ENCODE assay signal across 8 mouse cellular contexts in genomic region chr2:103718594-103719291, GRCm38 (mm10). TPM values are rescaled to one million over a fixed set of nuclear protein-coding genes. Genes with fewer than 3 reads are reported as not detected.
A peak's percentile ranks its signal among the peaks of the same experiment; 100 is the strongest.
DNase-seq lines count a peak whose midpoint lies in the region; ATAC-seq lines count a peak whose summit lies in the region.

No protein-coding gene starts in this region.

- H3K4me2 ChIP-seq in hindbrain, embryonic 16.5 days (ENCODE audit: low read length): no peak overlapping the region

- no peaks in the 10 kb centered on the region for H3K27me3 ChIP-seq in hindbrain, embryonic 16.5 days (replicated peaks; ENCODE audit: control insufficient read depth, insufficient read depth, low read length)

- peak; percentile 85 for ATAC-seq in hindbrain, embryonic 16.5 days

- no peak overlapping the region for H3K9ac ChIP-seq in hindbrain, embryonic 16.5 days (ENCODE audit: low read depth, low read length)

- H3K4me1 ChIP-seq in hindbrain, embryonic 16.5 days (ENCODE audit: control insufficient read depth, insufficient read depth, low read depth, low read length): no peaks in the 10 kb centered on the region

- H3K4me3 ChIP-seq in hindbrain, embryonic 16.5 days (ENCODE audit: low read length): no peak overlapping the region

- H3K27ac ChIP-seq in hindbrain, embryonic 16.5 days (ENCODE audit: low read depth, low read length): no peak overlapping the region

- H3K36me3 ChIP-seq in hindbrain, embryonic 16.5 days (ENCODE audit: control insufficient read depth, insufficient read depth, low read length): peaks cover 10% of the 10 kb centered on the region

- 60% methylated on average over 8 of the region's 8 CpGs for WGBS in hindbrain, embryonic 16.5 days

- no peaks in the 10 kb centered on the region for H3K9me3 ChIP-seq in hindbrain, embryonic 16.5 days (ENCODE audit: control insufficient read depth, low read length)

- DNase-seq in T-cell, adult 2 months (ENCODE audit: low spot score): peak; percentile 73
- DNase-seq in cerebellum, postnatal 10 days: peak; percentile 88 to 91
- peak; percentile 51 to 64 for DNase-seq in frontal cortex, postnatal 25 days (ENCODE audit: low spot score in 2 of 2)
- DNase-seq in layer of hippocampus, postnatal 36 days: peak; percentile 61 to 62
- DNase-seq in lung, postnatal 4 days: peak; percentile 83 to 84
- peak; percentile 78 for DNase-seq in right cerebral cortex, adult 18-20 months
- peak; percentile 56 for DNase-seq in urinary bladder, postnatal 25 days (ENCODE audit: low spot score)

RNA-seq across cellular contexts. Expression of gene Nat10, which starts 42.3 kb away (rescaled TPM):
- 19.3 and 19.8 TPM in 2 replicates for polyA plus RNA-seq in hindbrain, embryonic 16.5 days (2015; fragmentation: Nextera tagmentation; extraction: Ambion mirVana)
- 10 to 100 TPM; 37.0 to 37.6 TPM for total RNA-seq in layer of hippocampus, postnatal 36 days (2021)
